Mouse (Mus musculus) hindbrain, postnatal 0 days (tissue): ENCODE measurements at regions not wholly inside any gene's neighbourhood (a gene's known extent, or its start where the extent isn't known, plus 50 kb on each side); places are given as distances from the start of the nearest gene placed in this dataset.
A peak's percentile ranks its signal among the peaks of the same experiment; 100 is the strongest.

Source experiments
- ATAC-seq: fragments of 200-750 bp; cut with Nextera tagmentation; 2 replicates; pipeline ENCODE4 v1.8.0; 2017; ENCODE audit warnings: mild to moderate bottlenecking, moderate TSS enrichment, moderate library complexity
- DNase-seq: peaks from one replicate; pipeline ENCODE4 v3.0.0-alpha.2; 2015; ENCODE audit warnings: low spot score
- H3K27ac ChIP-seq: fragments of 300-500 bp; sonication (generic); 2 replicates; pipeline ENCODE4 v1.5.1; 2014; ENCODE audit warnings: mild to moderate bottlenecking
- H3K27me3 ChIP-seq: fragments of 300-500 bp; sonication (generic); 2 replicates; pipeline ENCODE4 v1.6.1; 2014; ENCODE audit warnings: low read length, mixed read lengths; ENCODE audit not compliant: insufficient read depth
- H3K36me3 ChIP-seq: fragments of 300-500 bp; sonication (generic); 2 replicates; pipeline ENCODE4 v1.6.1; 2014; ENCODE audit warnings: low read length, mixed read lengths; ENCODE audit not compliant: insufficient read depth
- H3K4me1 ChIP-seq: fragments of 300-500 bp; sonication (generic); 2 replicates; pipeline ENCODE4 v1.6.1; 2014; ENCODE audit warnings: antibody characterized with exemption, low read length, mixed read lengths; ENCODE audit not compliant: insufficient read depth
- H3K4me2 ChIP-seq: fragments of 300-500 bp; sonication (generic); 2 replicates; pipeline ENCODE4 v1.6.1; 2014; ENCODE audit warnings: low read depth, mild to moderate bottlenecking, low read length, moderate library complexity, mixed read lengths
- H3K4me3 ChIP-seq: fragments of 300-500 bp; sonication (generic); 2 replicates; pipeline ENCODE4 v1.5.1; 2014; ENCODE audit warnings: low read length
- H3K9ac ChIP-seq: fragments of 300-500 bp; sonication (generic); replicated peaks from 2 replicates; pipeline ENCODE4 v1.6.1; 2014; ENCODE audit warnings: mild to moderate bottlenecking, low read length, moderate library complexity, mixed read lengths
- H3K9me3 ChIP-seq: fragments of 300-500 bp; sonication (generic); 2 replicates; pipeline ENCODE4 v1.6.1; 2016; ENCODE audit warnings: low read length, mixed read lengths
- CTCF ChIP-seq: IDR thresholded peaks from 2 replicates; pipeline ENCODE4 v1.5.1; 2016; ENCODE audit warnings: antibody characterized with exemption, control low read depth, low read depth
- WGBS: fragments of 180-500 bp; shearing (Covaris S2); extraction: QIAGEN DNeasy Blood & Tissue Kit; methylation state at CpG from one replicate; pipeline ENCODE4 v1.1.7; 2014; 5-methylcytosine and 5-hydroxymethylcytosine counted together

- Histone ChIP-seq H3K9ac (no peak overlapping the region), H3K4me1 (peaks cover 10% of the 10 kb centered on the region; the same call in 1 of the 2 replicates), H3K9me3 (no peaks in the 10 kb centered on the region), H3K4me2 (no peak overlapping the region), H3K36me3 (no peaks in the 10 kb centered on the region), H3K27ac (no peak overlapping the region), H3K4me3 (no peak overlapping the region), H3K27me3 (no peaks in the 10 kb centered on the region)
- 69% methylated on average over 4 of the region's 4 CpGs for WGBS
- TF ChIP-seq CTCF = no peak
- no peak for ATAC-seq
- DNase-seq = no peak
These were observed 250.1 kb downstream of the Ankrd50 start for GRCm38 (mm10) chr3:38234534-38234933.

- Histone ChIP-seq H3K4me2 (no peak overlapping the region), H3K27ac (no peak overlapping the region), H3K9me3 (no peaks in the 10 kb centered on the region), H3K4me1 (peaks cover 10% of the 10 kb centered on the region; the same call in 1 of the 2 replicates), H3K9ac (no peak overlapping the region), H3K36me3 (no peaks in the 10 kb centered on the region), H3K27me3 (no peaks in the 10 kb centered on the region), H3K4me3 (no peak overlapping the region)
- ATAC-seq = no peak
- DNase-seq = peak; percentile 28
- TF ChIP-seq CTCF = no peak
- 34% methylated on average over 2 of the region's 2 CpGs for WGBS
These were observed 250.6 kb downstream of the Ankrd50 start for GRCm38 (mm10) chr3:38234006-38234405.

GRCm38 (mm10) chr3:38233091-38233490 is 251.6 kb downstream of the Ankrd50 start:
- Histone ChIP-seq H3K27me3 (no peaks in the 10 kb centered on the region), H3K4me2 (no peak overlapping the region), H3K9me3 (no peaks in the 10 kb centered on the region), H3K9ac (no peak overlapping the region), H3K27ac (no peak overlapping the region), H3K4me1 (peaks cover 10% of the 10 kb centered on the region; the same call in 1 of the 2 replicates), H3K36me3 (no peaks in the 10 kb centered on the region), H3K4me3 (no peak overlapping the region)
- ATAC-seq (no peak), DNase-seq (no peak)
- WGBS = 64% methylated on average over 3 of the region's 3 CpGs
- no peak for TF ChIP-seq CTCF

GRCm38 (mm10) chr3:38232111-38233076 is 252.2 kb downstream of the Ankrd50 start:
- DNase-seq (peak; percentile 85), ATAC-seq (peak; percentile 86)
- Histone ChIP-seq H3K27me3 (no peaks in the 10 kb centered on the region), H3K4me1 (peaks cover 10% of the 10 kb centered on the region; the same call in 1 of the 2 replicates), H3K27ac (no peak overlapping the region), H3K9ac (no peak overlapping the region), H3K4me3 (peak overlapping the region; percentile 8; the same call in 1 of the 2 replicates), H3K36me3 (no peaks in the 10 kb centered on the region), H3K9me3 (no peaks in the 10 kb centered on the region), H3K4me2 (peak overlapping the region; percentile 44)
- TF ChIP-seq CTCF = no peak
- WGBS = 31% methylated on average over 14 of the region's 15 CpGs

- WGBS = 81% methylated on average over 3 of the region's 3 CpGs
- H3K4me1 ChIP-seq = peaks cover 10% of the 10 kb centered on the region; the same call in 1 of the 2 replicates
- H3K27ac ChIP-seq = no peak overlapping the region
- no peaks in the 10 kb centered on the region for H3K36me3 ChIP-seq
- no peak for TF ChIP-seq CTCF
- no peak overlapping the region for H3K9ac ChIP-seq
- H3K9me3 ChIP-seq = no peaks in the 10 kb centered on the region
- no peak overlapping the region for H3K4me2 ChIP-seq
- H3K27me3 ChIP-seq = no peaks in the 10 kb centered on the region
- DNase-seq = no peak
- ATAC-seq = no peak
- no peak overlapping the region for H3K4me3 ChIP-seq
These were observed 253.1 kb downstream of the Ankrd50 start for GRCm38 (mm10) chr3:38231506-38231905.

- Histone ChIP-seq H3K9ac (no peak overlapping the region), H3K9me3 (no peaks in the 10 kb centered on the region), H3K4me3 (no peak overlapping the region), H3K4me1 (peaks cover 10% of the 10 kb centered on the region; the same call in 1 of the 2 replicates), H3K27me3 (no peaks in the 10 kb centered on the region), H3K36me3 (no peaks in the 10 kb centered on the region), H3K27ac (no peak overlapping the region), H3K4me2 (no peak overlapping the region)
- WGBS = 67% methylated on average over 6 of the region's 6 CpGs
- DNase-seq (no peak), ATAC-seq (no peak)
- no peak for TF ChIP-seq CTCF
These were observed 253.8 kb downstream of the Ankrd50 start for GRCm38 (mm10) chr3:38230796-38231195.

GRCm38 (mm10) chr3:38229686-38230085 is 255.0 kb downstream of the Ankrd50 start:
- Histone ChIP-seq H3K4me2 (no peak overlapping the region), H3K27ac (no peak overlapping the region), H3K9me3 (no peaks in the 10 kb centered on the region), H3K4me3 (no peak overlapping the region), H3K27me3 (no peaks in the 10 kb centered on the region), H3K4me1 (peaks cover 10% of the 10 kb centered on the region; the same call in 1 of the 2 replicates), H3K36me3 (no peaks in the 10 kb centered on the region), H3K9ac (no peak overlapping the region)
- DNase-seq (no peak), ATAC-seq (no peak)
- WGBS = 72% methylated on average over 5 of the region's 5 CpGs
- no peak for TF ChIP-seq CTCF
